Mouse (Mus musculus) right cerebral cortex, postnatal 25 days (tissue): Measurements from ENCODE around the gene Stra6.
A peak's percentile ranks its signal among the peaks of the same experiment; 100 is the strongest.

Experiments
- DNase-seq: peaks from one replicate; pipeline ENCODE4 v3.0.0; 2022

Gene Stra6

GRCm38 (mm10) chr9:58096629-58097301, 33.2 kb downstream of the Stra6 start:
- DNase-seq: no peak

- DNase-seq: no peak
Measured at GRCm38 (mm10) chr9:58099836-58100565, 36.4 kb downstream of the Stra6 start.

GRCm38 (mm10) chr9:58102013-58102412, 38.4 kb downstream of the Stra6 start:
- DNase-seq: peak; percentile 51

- no peak for DNase-seq
Measured at GRCm38 (mm10) chr9:58103647-58104046, 40.1 kb downstream of the Stra6 start.

GRCm38 (mm10) chr9:58105595-58106169, 42.1 kb downstream of the Stra6 start:
- no peak for DNase-seq

GRCm38 (mm10) chr9:58107494-58107893, 43.9 kb downstream of the Stra6 start:
- no peak for DNase-seq

- DNase-seq: no peak
Measured at GRCm38 (mm10) chr9:58110787-58111186, 47.2 kb downstream of the Stra6 start.

- DNase-seq: peak; percentile 82
Measured at GRCm38 (mm10) chr9:58111431-58111830, 47.8 kb downstream of the Stra6 start.

- no peak for DNase-seq
Measured at GRCm38 (mm10) chr9:58112321-58112751, 48.7 kb downstream of the Stra6 start.

- no peak for DNase-seq
Measured at GRCm38 (mm10) chr9:58112866-58113278, 49.3 kb downstream of the Stra6 start.

GRCm38 (mm10) chr9:58113279-58113884, 49.8 kb downstream of the Stra6 start:
- DNase-seq: no peak

- no peak for DNase-seq
Measured at GRCm38 (mm10) chr9:58114019-58114418, 50.4 kb downstream of the Stra6 start.

- DNase-seq: no peak
Measured at GRCm38 (mm10) chr9:58115297-58115925, 51.8 kb downstream of the Stra6 start.

GRCm38 (mm10) chr9:58116024-58116651, 52.5 kb downstream of the Stra6 start:
- no peak for DNase-seq

- DNase-seq: no peak
Measured at GRCm38 (mm10) chr9:58118671-58119070, 55.1 kb downstream of the Stra6 start, which contains the start of gene Ccdc33. Ccdc33 (minus strand) TSS chr9:58118823.

- DNase-seq: no peak
Measured at GRCm38 (mm10) chr9:58125085-58125484, 61.5 kb downstream of the Stra6 start.

- DNase-seq: no peak
Measured at GRCm38 (mm10) chr9:58125811-58126210, 62.2 kb downstream of the Stra6 start.

- no peak for DNase-seq
Measured at GRCm38 (mm10) chr9:58128926-58129413, 65.4 kb downstream of the Stra6 start.

GRCm38 (mm10) chr9:58129508-58129907, 65.9 kb downstream of the Stra6 start:
- no peak for DNase-seq

GRCm38 (mm10) chr9:58130909-58131308, 67.3 kb downstream of the Stra6 start:
- no peak for DNase-seq

GRCm38 (mm10) chr9:58131735-58132134, 68.1 kb downstream of the Stra6 start:
- DNase-seq: no peak
